Mouse (Mus musculus) inflammation-experienced regulatory T-cells, adult 6 months (primary cell): ENCODE measurements at regions not wholly inside any gene's neighbourhood (a gene's known extent, or its start where the extent isn't known, plus 50 kb on each side); places are given as distances from the start of the nearest gene placed in this dataset.

Source experiments
- ATAC-seq: one replicate; pipeline ENCODE4 v1.8.0; 2017

- no peak for ATAC-seq
Measured at GRCm38 (mm10) chr3:143790905-143791304, 414.1 kb downstream of the Lmo4 start.

GRCm38 (mm10) chr3:143789932-143790570 is 415.0 kb downstream of the Lmo4 start:
- ATAC-seq = no peak

GRCm38 (mm10) chr3:143786889-143787288 is 418.1 kb downstream of the Lmo4 start:
- ATAC-seq = no peak

GRCm38 (mm10) chr3:143784353-143784791 is 420.6 kb downstream of the Lmo4 start:
- no peak for ATAC-seq

GRCm38 (mm10) chr3:143778161-143778560 is 426.9 kb downstream of the Lmo4 start:
- ATAC-seq = no peak

- no peak for ATAC-seq
Measured at GRCm38 (mm10) chr3:143759337-143759736, 445.7 kb downstream of the Lmo4 start.

GRCm38 (mm10) chr3:143753197-143753596 is 451.8 kb downstream of the Lmo4 start:
- ATAC-seq = no peak

GRCm38 (mm10) chr3:143752660-143753059 is 452.4 kb downstream of the Lmo4 start:
- ATAC-seq = no peak

GRCm38 (mm10) chr3:143750128-143750527 is 454.9 kb downstream of the Lmo4 start:
- no peak for ATAC-seq

GRCm38 (mm10) chr3:143743649-143744048 is 461.4 kb downstream of the Lmo4 start:
- ATAC-seq = no peak

- ATAC-seq = no peak
Measured at GRCm38 (mm10) chr3:143742786-143743571, 462.0 kb downstream of the Lmo4 start.

GRCm38 (mm10) chr3:143738676-143739075 is 466.3 kb downstream of the Lmo4 start:
- ATAC-seq = no peak

GRCm38 (mm10) chr3:143737844-143738243 is 467.2 kb downstream of the Lmo4 start:
- ATAC-seq = no peak

- no peak for ATAC-seq
Measured at GRCm38 (mm10) chr3:143736651-143737398, 468.2 kb downstream of the Lmo4 start.

- no peak for ATAC-seq
Measured at GRCm38 (mm10) chr3:143734791-143735190, 470.2 kb downstream of the Lmo4 start.

- ATAC-seq = no peak
Measured at GRCm38 (mm10) chr3:143732966-143733725, 471.9 kb downstream of the Lmo4 start.

GRCm38 (mm10) chr3:143729473-143730076 is 475.4 kb downstream of the Lmo4 start:
- ATAC-seq = no peak

GRCm38 (mm10) chr3:143722571-143722970 is 482.4 kb downstream of the Lmo4 start:
- ATAC-seq = no peak

GRCm38 (mm10) chr3:143722082-143722481 is 482.9 kb downstream of the Lmo4 start:
- ATAC-seq = no peak

- ATAC-seq = no peak
Measured at GRCm38 (mm10) chr3:143713183-143713582, 491.8 kb downstream of the Lmo4 start.

- no peak for ATAC-seq
Measured at GRCm38 (mm10) chr3:143710805-143711469, 494.1 kb downstream of the Lmo4 start.

- no peak for ATAC-seq
Measured at GRCm38 (mm10) chr3:143706679-143707078, 498.3 kb downstream of the Lmo4 start.
